Mouse (Mus musculus): Measurements from ENCODE around the gene Ncbp3.
"Not testable (repeated sequence)": the region's sequence is repeated elsewhere in the genome, so short reads cannot be mapped to it uniquely, and the experiment has no call there.

Gene Ncbp3

DNA sequence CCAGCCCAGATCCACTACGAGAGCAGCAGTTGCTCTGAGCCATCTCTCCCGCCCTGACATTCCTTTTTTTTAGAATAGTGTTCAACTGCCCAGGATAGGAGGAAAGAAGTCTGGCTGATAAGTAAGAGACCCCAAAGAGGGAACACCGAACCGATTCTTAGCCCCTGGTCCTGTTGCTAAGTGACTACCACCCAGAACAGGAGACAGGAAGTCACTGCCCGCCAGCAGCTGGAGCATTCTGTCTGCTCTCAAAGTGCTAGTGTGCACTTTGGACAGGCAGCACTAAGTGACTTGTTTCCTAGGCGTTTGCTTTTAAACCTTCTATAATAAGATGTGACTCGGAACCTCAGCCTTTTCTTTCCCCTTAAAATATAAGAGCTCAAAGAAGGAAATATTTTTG is 37.8 kb downstream of the Ncbp3 start:
- DNase-seq (ENCODE audit: low read depth, low spot score): no peak

DNA sequence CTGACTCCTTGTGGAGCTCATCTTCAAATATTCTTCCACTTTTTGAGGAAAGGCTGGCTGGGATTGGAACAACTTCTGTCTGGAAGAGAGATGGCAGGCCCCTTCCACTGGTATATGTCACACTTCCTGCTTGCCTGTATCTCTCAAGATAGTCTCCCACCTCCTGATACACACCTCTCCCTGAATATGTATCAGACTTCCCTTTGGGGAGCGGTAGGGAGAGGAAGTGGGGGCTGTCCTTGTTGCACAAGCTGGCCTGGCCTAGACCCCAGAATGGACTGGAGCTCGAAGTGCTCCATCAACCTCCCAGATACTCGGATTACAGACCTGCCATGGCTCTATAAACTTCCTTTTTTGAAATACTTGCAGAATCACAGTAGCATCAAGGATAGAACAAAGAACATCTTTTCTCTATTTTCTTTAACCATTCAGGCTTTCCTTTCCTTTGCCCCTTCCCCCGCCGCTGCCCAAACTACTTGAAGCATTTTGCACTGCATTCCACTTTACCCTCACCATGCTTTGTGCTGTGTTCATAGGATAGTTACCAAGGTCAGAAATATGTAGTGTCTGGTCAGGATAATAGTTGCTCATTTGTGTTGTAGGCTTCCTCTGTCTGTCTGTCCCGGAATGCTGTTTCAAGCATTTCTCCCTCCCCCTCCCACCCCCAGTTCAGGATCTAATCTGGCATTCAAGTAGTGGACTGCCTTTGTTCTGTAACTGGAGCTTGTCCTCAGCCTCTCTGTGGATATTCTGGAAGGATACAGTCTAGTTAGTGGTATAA is 40.3 kb downstream of the Ncbp3 start:
- no peak for DNase-seq (ENCODE audit: low read depth, low spot score)

DNA sequence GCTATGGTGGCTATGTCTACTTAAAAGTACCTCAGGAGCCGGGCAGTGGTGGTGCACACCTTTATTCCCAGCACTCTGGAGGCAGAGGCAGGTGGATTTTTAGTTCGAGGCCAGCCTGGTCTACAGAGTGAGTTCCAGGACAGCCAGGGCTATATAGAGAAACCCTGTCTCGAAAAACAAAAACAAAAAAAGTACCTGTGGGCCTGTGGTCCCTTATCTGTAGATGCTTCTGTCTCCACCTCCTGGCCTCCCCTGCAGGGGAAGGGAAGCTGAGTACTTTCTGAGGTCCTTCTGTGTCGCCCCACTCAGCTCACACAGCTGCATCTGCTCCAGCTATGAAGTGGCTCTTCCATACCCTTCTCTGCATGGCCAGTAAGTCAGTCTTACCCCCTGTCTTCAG is 42.7 kb downstream of the Ncbp3 start, which contains the start of gene Itgae:
Itgae (plus strand) TSS at position 301 of the 400 bp plus-strand sequence.
- no peak for DNase-seq (ENCODE audit: low read depth, low spot score)

DNA sequence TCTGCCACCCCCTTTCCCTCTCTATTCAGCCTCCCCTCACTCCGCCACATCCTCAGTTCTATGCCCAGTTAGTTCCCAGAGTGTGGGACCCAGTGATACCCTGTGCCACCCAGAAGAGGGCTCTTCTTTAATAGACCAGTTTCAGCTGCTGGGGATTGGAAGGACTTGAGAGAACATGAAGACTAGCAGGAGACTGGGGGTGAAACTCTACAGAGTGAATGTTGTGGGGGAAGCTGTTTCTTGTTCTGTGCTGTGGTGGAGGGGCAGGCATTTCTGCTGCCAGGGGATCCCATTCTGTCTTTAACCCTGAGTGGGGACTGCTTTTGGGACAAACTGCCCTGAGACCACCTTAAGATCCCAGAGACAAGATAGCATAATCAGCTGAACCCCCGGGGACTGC is 43.2 kb downstream of the Ncbp3 start:
- DNase-seq (ENCODE audit: low read depth, low spot score): no peak

DNA sequence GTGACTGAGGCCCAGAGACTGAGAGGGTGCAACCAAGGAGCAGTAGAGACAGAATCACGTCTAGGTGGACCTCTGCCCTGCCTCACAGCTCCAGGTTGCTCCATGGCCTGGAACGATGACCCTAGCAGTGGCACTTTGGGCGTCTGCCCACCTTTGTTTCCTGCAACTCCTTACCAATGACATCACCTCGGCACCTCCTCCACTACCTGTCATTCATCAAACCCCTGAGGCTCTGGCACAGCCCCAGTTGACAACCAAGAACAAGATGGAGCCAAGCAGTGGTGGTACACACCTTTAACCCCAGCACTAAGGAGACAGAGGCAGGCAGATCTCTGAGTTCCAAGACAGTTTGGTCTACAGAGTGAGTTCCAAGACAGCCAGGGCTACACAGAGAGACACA is 44.5 kb downstream of the Ncbp3 start:
- DNase-seq (ENCODE audit: low read depth, low spot score): no peak

DNA sequence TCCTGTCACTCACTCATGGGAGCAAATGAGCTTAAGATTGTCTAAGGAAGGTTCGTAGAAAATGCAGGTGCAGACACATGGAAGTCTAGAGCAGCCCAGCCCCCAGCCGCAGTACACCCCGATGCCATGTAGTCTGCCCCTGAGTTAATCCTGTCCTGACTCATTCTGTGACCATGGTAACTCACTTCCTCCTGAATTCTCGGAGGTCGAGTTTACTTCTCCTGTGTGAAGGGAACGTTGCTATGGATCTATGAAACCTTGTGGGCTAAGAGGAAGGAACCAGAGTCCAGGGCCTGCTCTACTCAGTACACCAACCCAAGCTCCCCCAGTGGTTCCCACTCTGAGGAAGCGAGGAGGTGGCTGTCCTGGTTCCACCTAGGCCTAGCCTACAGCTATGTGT is 45.3 kb downstream of the Ncbp3 start:
- DNase-seq (ENCODE audit: low read depth, low spot score): no peak

DNA sequence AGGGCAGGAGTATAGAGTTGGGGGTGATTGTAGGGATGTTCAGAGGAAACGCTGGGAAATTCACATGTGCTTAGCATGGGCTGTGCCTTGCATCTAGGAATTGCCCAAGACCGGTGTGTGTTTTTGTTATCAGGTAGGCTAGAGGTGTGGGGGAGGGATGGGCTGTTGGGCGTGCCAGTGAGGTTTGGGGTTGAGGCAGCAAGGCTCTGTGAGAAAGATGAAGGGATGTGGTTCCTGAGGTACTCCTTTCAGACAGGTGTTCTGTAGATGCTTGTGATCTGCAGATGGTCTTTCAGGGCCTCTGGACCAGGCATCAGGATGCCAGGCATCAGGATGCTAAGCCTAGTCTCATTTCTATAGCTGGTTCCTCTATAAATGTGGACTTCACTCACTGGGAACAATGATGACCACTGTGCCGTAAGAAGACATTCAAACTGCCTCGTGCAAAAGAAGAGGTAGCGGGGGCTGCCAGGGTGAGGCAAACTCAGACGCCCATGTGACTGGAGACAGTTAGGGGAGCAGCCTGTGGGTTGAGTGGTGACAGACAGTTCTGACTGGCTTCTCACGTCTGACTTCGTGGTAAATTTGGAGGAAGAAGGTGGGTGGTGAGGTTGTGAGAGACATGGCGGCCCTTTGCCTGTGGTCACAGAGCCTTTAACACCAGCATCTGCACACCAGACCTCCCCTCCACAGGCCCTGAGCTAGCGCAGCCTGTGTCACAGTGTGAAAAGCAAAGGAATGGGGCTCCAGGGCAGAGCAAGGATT is 46.8 kb downstream of the Ncbp3 start:
- no peak for DNase-seq (ENCODE audit: low read depth, low spot score)

DNA sequence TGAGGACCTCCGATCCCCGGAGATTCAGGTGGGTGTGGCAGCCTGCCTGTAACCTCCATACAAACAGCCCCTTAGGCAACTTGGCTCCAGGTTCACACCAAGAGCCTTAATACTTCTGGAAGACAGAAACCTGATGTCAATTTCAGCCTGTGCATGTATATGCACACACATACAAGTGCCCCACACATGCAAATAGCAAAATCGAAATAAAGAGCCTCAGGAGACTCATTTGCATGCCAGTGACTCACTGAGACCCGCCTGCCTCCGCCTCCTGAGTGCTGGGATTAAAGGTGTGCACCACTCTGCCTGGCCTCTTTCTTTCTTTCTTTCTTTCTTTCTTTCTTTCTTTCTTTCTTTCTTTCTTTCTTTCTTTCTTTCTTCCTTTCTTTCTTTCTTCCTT is 51.3 kb downstream of the Ncbp3 start:
- no peak for DNase-seq (ENCODE audit: low read depth, low spot score)

DNA sequence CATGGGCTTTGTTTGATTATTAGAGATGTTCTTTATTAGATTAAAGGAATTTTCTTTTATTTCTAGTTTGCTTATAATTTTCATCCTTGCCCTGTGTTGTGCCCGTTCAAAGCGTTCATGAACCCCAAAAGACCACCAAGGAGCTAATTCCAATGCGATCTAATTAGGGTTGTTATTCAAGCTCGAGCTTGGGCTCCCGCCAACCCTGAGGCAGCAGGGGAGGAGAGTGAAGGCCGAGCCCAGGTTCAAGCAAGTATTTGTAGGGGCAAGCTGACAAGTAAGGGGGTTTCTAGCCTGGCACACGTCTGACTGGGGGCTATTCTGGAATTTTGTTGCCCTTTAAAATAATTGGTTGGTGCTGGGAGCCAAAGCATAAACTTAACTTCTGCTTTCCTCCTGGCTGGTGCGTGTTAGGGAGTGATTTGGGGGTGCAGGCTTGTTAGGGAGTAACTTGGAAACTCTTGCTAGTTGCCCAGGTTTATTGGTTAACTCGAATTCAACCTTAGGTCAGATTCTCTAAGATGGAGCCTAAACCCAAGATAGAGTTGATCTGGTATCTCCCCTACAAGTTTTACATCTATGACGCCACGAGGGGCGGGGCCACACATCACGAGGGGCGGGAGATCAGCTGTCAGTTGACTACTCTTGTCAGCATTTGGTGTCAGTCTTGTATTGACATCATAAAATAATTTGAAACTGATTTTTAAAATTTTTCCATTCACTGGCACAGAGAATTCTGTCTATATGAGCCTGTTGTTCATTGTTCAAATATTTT is 52.6 kb downstream of the Ncbp3 start:
- DNase-seq (ENCODE audit: low read depth, low spot score): no peak

DNA sequence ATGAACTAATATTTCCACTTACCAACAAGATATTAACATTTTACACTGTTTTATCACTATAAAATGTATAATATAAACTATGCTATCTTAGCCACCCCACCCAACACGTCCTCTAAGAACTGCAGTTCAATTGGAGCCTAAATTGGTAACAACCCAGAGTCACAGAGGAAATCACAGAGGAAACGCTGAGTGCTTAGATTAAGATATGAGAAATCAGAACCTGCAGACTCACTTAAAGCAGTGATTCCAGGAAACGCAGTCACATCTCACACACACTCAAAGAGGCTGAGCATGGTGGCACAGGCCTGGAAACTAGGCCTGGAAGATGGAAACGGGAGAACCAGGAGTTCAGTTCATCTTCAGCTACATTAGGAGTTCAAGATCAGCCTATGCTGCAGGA is 53.7 kb downstream of the Ncbp3 start:
- no peak for DNase-seq (ENCODE audit: low read depth, low spot score)

DNA sequence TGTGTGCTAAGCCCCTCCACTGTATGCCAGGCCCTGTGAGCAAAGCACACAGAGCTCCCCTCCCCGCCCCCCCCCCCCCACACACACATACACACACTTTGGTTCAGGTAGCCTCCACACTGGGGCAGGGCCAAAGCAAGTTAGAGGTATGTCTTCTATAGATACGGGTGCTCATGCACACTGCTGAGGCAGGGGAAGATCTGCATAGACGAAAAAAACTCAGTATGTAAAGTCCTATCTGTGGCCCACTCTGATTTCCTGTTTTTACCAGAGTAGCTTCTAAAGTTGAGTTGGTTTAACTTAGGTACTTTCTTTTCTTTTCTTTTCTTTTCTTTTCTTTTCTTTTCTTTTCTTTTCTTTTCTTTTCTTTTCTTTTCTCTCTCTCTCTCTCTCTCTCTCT is 57.7 kb downstream of the Ncbp3 start:
- DNase-seq (ENCODE audit: low read depth, low spot score): no peak

DNA sequence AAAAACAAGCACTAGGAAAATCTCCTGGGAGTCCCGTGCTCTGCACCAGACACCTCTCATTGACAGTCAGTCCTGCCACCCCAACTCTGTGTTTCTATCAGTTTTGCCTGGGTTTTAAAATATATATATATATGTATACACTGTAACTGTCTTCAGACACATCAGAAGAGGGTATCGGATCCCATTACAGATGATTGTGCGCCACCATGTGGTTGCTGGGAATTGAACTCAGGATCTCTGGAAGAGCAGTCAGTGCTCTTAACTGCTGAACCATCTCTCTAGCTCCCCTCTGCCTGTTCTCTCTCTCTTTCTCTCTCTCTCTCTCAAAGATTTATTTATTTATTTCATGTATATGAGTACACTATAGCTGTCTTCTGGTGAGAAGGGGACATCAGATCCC is 59.8 kb downstream of the Ncbp3 start:
- DNase-seq (ENCODE audit: low read depth, low spot score): not testable (repeated sequence)

DNA sequence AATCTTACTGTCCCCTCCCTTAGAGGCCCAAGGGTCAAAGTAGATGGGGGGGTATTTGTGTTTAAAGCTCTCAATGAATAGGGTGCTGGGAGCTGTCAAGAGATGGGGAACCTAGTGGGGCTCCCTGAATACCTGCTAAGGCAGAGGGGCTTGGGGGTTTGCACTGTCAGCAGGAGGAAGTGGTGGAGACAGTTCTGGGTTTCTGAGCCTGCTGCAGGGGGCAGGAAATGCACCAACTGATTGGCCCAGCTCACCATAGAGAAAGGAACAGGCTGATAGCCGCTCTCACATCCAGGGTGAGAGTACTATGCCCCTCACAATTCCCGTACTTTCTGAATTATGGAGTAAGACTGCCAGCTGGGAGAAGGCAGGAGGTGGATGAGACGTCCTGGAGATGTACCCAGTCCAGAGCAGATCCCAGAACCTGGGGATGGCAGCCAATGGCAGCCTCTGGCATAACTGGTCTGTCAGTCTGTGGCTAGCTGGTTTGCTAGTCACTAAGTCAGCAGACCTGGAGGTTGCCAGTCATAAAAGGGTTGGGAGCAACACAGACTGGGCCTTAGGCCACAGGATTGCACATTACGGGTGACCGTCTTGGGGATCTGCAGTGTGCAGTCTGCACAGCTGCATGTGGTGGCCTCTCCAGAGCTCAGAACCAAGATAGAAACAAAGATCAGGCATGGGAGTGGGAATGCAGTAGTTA is 60.8 kb downstream of the Ncbp3 start:
- no peak for DNase-seq (ENCODE audit: low read depth, low spot score)

DNA sequence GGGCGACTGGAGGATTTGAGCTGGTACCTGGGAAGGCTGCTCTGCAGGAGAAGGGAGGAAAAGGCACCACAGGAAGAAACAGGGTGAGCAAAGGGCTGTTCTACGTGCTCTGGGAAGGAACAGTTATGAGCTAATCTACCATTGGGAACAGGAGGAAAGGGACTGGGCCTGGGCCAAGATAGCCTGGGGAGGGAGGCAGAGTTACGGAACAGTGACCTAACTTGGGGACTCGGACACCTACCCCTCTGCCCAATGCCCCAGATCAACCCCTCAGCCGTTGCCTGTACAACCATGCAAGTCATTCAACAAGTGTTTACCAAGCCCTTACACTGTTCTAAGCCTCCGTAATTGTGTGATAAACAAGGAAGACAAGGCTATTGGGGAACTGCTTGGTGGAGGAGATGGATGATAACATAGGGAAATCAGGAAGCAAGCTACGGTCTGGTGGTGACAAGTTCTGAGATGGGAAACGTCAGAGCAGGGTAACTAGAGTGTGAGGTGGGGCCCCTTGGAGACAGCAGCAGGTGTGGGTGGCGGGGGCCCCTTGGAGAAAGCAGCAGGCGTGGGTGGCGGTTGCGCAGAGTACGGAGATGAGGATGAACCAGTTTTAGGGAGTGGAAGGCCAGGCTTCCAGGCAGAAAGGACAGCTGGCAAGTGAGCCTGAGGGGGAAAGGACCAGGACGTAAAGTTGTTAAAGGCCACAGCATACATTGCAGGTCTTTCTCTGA is 61.5 kb downstream of the Ncbp3 start:
- DNase-seq (ENCODE audit: low read depth, low spot score): no peak

DNA sequence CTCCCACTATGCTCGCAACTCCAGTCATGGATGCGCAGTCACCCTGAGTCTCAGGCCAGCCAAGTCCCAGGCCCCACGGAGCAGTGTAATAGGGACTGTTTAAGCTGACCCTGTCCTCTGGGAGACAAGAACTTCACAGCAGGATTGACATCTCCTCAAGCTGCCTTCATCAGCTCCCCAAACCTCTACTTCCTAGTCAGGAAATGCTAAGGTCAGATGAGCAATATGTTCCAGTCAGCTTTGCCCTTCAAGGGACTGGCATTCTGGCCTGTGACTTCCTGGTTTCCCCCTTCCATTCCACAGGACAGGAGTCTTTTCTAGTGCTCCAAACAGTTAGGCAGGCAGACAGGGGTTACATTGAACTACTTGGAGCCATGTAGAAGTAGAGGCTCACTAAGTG is 62.4 kb downstream of the Ncbp3 start:
- DNase-seq (ENCODE audit: low read depth, low spot score): no peak

DNA sequence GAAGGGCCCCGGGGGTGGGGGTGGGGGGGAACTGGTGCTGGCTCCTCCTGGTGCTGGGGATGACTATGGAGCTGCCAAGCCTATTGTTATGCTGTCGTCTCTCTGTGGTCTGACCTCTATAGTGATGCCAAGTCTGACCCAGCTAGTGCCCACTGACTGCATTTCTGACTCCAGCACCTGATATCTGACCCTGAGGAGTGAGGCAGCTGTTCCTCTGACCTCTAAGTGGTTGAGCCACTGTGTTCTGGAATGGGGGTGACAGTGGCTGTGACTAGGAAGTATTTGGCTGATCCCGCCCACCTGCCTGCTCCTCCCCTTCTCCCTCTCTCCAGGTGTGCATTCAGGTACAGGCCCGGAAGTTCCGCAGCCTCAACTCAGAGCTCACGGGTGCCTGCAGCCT is 63.8 kb downstream of the Ncbp3 start:
- DNase-seq (ENCODE audit: low read depth, low spot score): no peak

DNA sequence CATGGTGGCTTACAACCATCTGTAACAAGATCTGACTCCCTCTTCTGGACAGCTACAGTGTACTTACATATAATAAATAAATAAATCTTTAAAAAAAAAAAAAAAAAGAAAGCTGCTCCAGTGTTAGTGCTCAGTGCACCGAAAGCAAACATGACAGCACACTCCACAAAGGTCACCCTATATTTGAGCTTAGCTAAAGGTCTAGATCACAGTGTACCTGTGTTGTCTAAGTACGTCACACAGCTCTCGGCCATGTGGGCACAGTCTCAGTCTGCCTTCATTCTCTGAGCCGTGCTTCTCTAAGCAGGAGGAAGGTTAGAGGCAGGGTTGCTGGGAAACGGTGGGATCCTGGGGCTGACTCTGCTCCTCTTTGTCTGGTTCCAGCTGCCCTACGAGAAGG is 78.9 kb downstream of the Ncbp3 start:
- DNase-seq (ENCODE audit: low read depth, low spot score): no peak

DNA sequence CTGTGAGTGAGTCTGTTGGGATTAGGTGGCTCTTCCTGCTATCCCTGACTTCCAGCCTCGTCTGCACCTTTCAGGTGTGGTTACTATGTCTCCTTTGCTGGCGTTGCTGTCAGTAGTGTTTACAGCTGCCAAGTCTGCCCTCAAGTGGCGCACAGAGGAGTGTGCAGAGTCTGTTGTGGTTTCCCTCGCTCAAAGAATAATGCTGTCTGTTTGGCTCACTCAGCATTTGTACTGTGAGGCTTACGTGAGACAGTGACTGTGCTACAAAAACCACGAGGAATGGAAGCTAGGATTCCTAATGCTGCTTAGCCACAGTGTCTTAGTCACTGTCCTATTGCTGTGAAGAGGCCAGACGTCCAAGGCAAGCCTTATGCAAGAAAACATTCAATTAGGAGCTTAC is 83.4 kb downstream of the Ncbp3 start:
- no peak for DNase-seq (ENCODE audit: low read depth, low spot score)

DNA sequence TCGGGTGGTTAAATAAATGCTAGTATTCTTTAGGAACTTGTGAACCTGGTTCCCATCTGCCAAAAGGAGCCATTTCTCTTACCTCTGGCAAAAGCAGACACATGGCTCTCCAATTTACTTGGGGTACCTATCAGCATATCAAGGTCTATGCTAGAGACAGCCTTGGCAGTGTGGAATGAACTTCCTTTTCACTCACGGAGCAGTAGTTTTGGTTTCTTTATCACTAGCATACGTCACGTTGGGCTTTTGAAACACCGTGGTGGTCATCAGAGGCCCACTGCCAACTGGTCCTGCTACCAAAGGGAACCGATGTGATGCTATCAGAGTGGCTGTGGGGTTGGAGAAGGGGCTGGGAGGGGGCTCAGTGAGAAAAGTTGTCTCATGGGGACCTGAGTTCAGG is 85.4 kb downstream of the Ncbp3 start:
- DNase-seq (ENCODE audit: low read depth, low spot score): no peak

DNA sequence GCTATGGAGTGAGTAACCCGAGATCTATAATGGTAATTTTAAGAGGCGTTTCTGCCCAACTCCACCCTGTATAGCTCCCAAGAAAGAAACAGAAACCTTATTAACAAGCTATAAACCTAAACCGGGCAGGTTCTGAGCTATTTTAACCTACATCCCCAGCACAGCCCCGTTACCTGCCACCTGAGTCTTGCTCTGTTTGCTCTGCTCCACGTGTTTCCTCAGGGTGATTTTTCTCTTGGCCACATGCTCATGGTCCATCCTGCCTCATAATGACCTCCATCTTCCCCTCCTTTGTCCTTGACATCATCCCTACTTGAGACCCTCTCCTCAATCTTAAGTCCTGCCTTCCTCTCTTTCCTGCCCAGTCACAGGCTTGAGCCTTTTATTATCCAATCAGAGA is 86.6 kb downstream of the Ncbp3 start:
- DNase-seq (ENCODE audit: low read depth, low spot score): no peak

DNA sequence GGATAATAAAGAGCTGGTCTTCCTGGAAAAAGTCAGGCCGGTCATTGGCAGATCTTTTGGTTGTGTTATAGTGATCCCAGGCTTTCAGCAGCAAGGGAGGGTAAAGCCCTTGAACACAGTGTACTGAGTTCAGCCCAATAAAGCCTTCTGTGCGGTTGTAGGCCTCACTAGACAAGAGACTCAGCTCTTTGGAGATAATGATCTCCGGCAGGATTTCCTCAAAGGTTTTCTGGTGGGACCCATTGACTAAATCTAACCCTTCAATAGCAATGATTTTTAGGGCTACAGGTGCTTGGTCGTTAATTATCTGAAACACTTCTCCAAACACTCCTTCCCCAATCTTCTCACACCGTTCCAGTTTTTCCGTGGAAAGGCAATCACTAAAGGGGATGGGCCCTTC is 89.0 kb downstream of the Ncbp3 start:
- no peak for DNase-seq (ENCODE audit: low read depth, low spot score)
